Mouse (Mus musculus) ES-CJ7 (cell line): Measurements from ENCODE around the gene Pnpla8.

Source experiments
- DNase-seq: peaks from one replicate; pipeline ENCODE4 v3.0.0; 2011; ENCODE audit warnings: low read depth, low spot score

The Pnpla8 gene

GRCm38 (mm10) chr12:44346143-44346542 is 125.0 kb downstream of the Pnpla8 start:
- no peak for DNase-seq

GRCm38 (mm10) chr12:44355116-44355515 is 133.9 kb downstream of the Pnpla8 start:
- no peak for DNase-seq

- DNase-seq = no peak
These were observed 136.3 kb downstream of the Pnpla8 start for GRCm38 (mm10) chr12:44357460-44357859.

GRCm38 (mm10) chr12:44357881-44358280 is 136.7 kb downstream of the Pnpla8 start:
- DNase-seq = no peak

DNA sequence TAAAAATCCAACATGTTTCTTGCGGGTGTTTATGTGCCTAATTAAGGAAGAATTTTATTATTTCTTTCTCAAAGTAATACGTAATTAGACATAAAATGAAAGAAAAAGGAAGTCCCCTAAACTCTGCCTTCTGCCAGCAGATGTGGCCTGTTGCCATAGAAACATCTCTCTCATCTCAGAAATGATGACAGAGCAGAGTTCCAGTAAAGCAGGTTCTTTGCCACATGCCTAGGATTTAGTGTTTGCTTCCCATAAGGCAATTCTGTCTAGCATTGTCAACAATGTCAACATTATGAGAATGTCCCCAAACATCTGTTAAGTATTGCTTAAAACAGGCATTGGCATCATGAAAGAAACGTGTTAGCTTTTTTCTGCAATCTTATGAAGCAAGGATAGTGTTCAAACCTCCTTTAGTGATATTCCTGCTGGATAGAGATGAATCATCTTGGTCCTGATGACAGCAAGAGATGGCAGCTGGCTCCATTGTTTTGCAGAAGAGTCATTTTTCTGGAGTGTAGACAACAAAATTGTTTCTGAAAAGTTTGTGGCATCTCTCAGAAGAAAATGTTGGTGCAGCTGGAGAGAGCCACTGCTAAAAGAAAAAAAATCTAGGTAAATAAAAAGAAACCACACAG is 150.0 kb downstream of the Pnpla8 start:
- no peak for DNase-seq
